Mouse (Mus musculus) ES-E14 (cell line): ENCODE results near the gene Pnrc2. TPM values are rescaled to one million over a fixed set of nuclear protein-coding genes. Genes with fewer than 3 reads are reported as not detected.

Source experiments
- DNase-seq: peaks from one replicate; pipeline ENCODE4 v3.0.0-alpha.2; 2013; ENCODE audit warnings: low read depth, low spot score
- H3K27ac ChIP-seq: 2 replicates; pipeline ENCODE4 v1.5.1; 2012; ENCODE audit warnings: low read depth, mild to moderate bottlenecking, low read length, moderate library complexity, mixed read lengths; ENCODE audit not compliant: poor library complexity, insufficient read depth, severe bottlenecking
- H3K36me3 ChIP-seq: 2 replicates; pipeline ENCODE4 v1.6.1; 2012; ENCODE audit warnings: mild to moderate bottlenecking, low read length, moderate library complexity, mixed read lengths; ENCODE audit not compliant: control insufficient read depth, poor library complexity, insufficient read depth, severe bottlenecking
- H3K4me1 ChIP-seq, 2 experiments: fragments of 150-350 bp in 1 of 2; sonication (generic) in 1 of 2; 2 replicates each; pipeline ENCODE4 v1.6.1; 2012; ENCODE audit warnings: low read length in 2 of 2, mild to moderate bottlenecking in 1 of 2, mixed read lengths in 1 of 2; ENCODE audit not compliant: control insufficient read depth in 2 of 2, insufficient read depth in 2 of 2, poor library complexity in 1 of 2
- H3K4me3 ChIP-seq, 2 experiments: fragments of 150-350 bp in 1 of 2; sonication (generic) in 1 of 2; 2 replicates each; pipeline ENCODE4 v1.5.1; 2012; ENCODE audit warnings: low read length in 2 of 2, low read depth in 1 of 2, mild to moderate bottlenecking in 1 of 2, mixed read lengths in 1 of 2; ENCODE audit not compliant: insufficient read depth in 1 of 2, poor library complexity in 1 of 2, severe bottlenecking in 1 of 2
- H3K9ac ChIP-seq: 2 replicates; pipeline ENCODE4 v1.6.1; 2012; ENCODE audit warnings: low read depth, mild to moderate bottlenecking, low read length, mixed read lengths; ENCODE audit not compliant: poor library complexity, insufficient read depth, severe bottlenecking
- H3K9me3 ChIP-seq: fragments of 150-350 bp; sonication (generic); 2 replicates; pipeline ENCODE4 v1.6.1; 2012; ENCODE audit warnings: low read depth, mild to moderate bottlenecking, low read length; ENCODE audit not compliant: control insufficient read depth, insufficient read depth
- CHD2 ChIP-seq: IDR thresholded peaks from 2 replicates; pipeline ENCODE4 v1.6.1; 2014; ENCODE audit warnings: mild to moderate bottlenecking, low read depth, low read length, inconsistent platforms
- HCFC1 ChIP-seq: IDR thresholded peaks from 2 replicates; pipeline ENCODE4 v1.6.1; 2012; ENCODE audit warnings: low read length, inconsistent platforms, borderline replicate concordance; ENCODE audit not compliant: insufficient read depth
- MAFK ChIP-seq: IDR thresholded peaks from 2 replicates; pipeline ENCODE4 v1.6.1; 2014; ENCODE audit warnings: mild to moderate bottlenecking, low read depth, low read length, inconsistent platforms; ENCODE audit not compliant: insufficient read depth
- ZC3H11A ChIP-seq: IDR thresholded peaks from 2 replicates; pipeline ENCODE4 v1.6.1; 2012; ENCODE audit warnings: low read depth, mild to moderate bottlenecking, inconsistent platforms, low read length, borderline replicate concordance
- ZNF384 ChIP-seq: IDR thresholded peaks from 2 replicates; pipeline ENCODE4 v1.6.1; 2012; ENCODE audit warnings: low read depth, low read length, inconsistent platforms
- in situ Hi-C, 2 experiments: fragments of 600-800 bp; cut with MboI; formaldehyde crosslinking; loops; one replicate each; pipeline ENCODE4 v1.15.1; 2025; ENCODE audit warnings: low sequenced_read_pairs in 2 of 2, inconsistent platforms in 1 of 2; ENCODE audit not compliant: unreplicated experiment in 2 of 2
- total RNA-seq: library from RNA; depleted of rRNA; stranded (reverse); fragments of 300-350 nt; gene quantifications from 2 replicates; pipeline ENCODE4 v1.2.3, GENCODE M21; 2012

Gene Pnrc2
- total RNA-seq, 1 experiment = 35.4 TPM

DNA sequence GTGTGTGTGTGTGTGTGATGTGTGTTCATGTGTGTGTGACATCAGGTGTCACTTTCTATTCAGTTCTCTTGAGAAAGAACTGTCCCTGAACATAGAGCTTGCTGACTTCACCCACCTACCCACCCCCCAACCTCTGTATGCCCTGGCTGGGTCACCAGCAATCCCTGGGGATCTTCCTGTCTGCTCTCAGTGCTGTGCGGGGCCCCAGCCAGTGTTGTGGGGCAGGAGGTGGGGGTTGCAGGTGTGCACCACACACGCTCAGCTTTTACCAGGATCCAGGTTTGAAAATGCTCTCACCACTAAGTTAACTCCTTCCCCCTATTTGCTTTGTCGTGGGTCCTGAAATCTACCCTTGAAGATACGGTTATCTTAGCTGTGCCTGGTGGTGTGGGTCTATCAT, 12.5 kb upstream of the Pnrc2 start:
- DNase-seq = no peak
- no peak overlapping the region for H3K9ac ChIP-seq
- no peak overlapping the region for H3K4me3 ChIP-seq
- in situ Hi-C loops = no loop called here
- no peak overlapping the region for H3K27ac ChIP-seq
- H3K36me3 ChIP-seq = no peaks in the 10 kb centered on the region
- H3K4me1 ChIP-seq = peaks cover 6 to 18% of the 10 kb centered on the region in 2 experiments; a peak in 3 of 4 replicates
- H3K9me3 ChIP-seq = no peaks in the 10 kb centered on the region
- TF ChIP-seq MAFK (no peak), CHD2 (no peak), ZC3H11A (no peak), ZNF384 (no peak), HCFC1 (no peak)

DNA sequence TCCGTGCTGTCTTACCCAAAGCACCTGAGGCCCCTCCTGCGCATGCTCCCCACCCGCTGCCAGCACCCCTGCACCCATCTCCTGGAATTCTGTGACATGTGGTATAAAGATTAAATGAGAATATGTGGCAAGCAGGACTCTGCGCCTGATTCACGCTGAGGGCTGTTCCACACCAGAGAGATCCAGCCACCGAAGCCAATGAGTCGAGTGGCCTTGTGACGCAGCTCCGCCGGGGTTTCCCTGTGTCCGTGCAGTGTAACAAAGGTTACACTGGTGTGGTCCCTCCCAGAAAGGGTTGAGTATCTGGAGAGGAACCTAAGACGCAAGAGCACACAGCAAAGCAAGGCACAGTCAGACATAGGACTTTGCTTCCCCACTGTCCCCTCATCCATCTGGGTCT, 12.0 kb upstream of the Pnrc2 start:
- Histone ChIP-seq H3K36me3 (no peaks in the 10 kb centered on the region), H3K4me1 (peaks cover 6 to 18% of the 10 kb centered on the region in 2 experiments; a peak in 3 of 4 replicates), H3K27ac (no peak overlapping the region), H3K9me3 (no peaks in the 10 kb centered on the region), H3K9ac (no peak overlapping the region), H3K4me3 (no peak overlapping the region)
- in situ Hi-C loops = no loop called here
- no peak for DNase-seq
- TF ChIP-seq ZNF384 (no peak), ZC3H11A (no peak), MAFK (no peak), HCFC1 (no peak), CHD2 (no peak)

DNA sequence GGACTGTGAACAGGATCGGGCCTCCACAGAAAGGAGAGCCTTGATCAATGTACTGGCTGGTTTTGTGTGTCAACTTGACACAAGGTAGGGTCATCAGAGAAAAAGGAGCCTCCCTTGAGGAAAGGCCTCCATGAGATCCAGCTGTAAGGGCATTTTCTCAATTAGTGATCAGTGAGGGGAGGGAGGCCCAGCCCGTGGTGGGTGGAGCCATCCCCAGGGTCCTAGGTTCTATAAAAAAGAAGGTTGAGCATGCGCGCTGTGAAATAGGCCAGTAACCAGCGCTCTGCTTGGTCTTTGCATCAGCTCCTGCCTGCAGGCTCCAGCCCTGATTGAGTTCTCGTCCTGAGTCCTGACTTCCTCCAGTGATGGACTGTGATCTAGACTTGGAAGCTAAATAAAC, 10.9 kb upstream of the Pnrc2 start:
- TF ChIP-seq HCFC1 = no peak
- no peak for TF ChIP-seq CHD2
- TF ChIP-seq ZC3H11A = no peak
- no peak for TF ChIP-seq MAFK
- no peak for TF ChIP-seq ZNF384
- Histone ChIP-seq H3K36me3 (no peaks in the 10 kb centered on the region), H3K9me3 (no peaks in the 10 kb centered on the region), H3K9ac (no peak overlapping the region), H3K27ac (no peak overlapping the region), H3K4me1 (peaks cover 6 to 18% of the 10 kb centered on the region in 2 experiments; a peak in 3 of 4 replicates), H3K4me3 (no peak overlapping the region)
- in situ Hi-C loops = no loop called here
- DNase-seq = no peak

DNA sequence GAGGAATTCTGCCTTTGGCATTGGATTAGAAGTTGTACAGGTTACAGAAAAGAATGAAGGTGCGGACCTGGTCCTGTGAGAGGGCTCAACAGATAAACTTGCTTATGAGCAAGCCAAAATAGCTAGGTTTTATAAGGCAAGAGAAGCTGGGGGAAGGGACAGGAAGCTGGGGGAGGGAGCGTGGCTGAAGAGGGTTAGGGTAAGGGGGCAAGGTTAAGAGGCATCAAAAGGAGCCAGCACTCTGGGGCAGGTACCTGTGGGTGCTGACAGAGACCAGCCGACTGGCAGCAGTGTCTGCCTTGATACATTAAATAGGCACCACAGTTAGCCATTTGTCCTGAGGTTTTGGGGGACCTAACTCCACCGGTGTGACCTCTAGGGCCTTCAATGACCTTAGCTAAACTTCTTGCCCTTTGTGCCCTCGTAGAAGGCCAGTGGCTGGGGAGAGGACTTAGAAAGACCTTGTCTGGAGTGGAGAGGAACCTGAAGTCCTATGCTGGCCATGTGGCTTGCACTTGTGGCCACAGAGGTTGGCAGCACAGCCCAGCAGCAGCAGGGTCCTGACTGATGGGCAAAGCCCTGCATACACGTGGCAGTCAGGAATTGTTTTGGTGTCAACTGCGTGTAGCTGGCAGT, 10.3 kb upstream of the Pnrc2 start:
- H3K9ac ChIP-seq = no peak overlapping the region
- H3K36me3 ChIP-seq = no peaks in the 10 kb centered on the region
- no peaks in the 10 kb centered on the region for H3K9me3 ChIP-seq
- H3K4me3 ChIP-seq = no peak overlapping the region
- in situ Hi-C loops = no loop called here
- no peak for TF ChIP-seq ZC3H11A
- DNase-seq = no peak
- H3K4me1 ChIP-seq = peaks cover 6 to 18% of the 10 kb centered on the region in 2 experiments; a peak in 3 of 4 replicates
- no peak overlapping the region for H3K27ac ChIP-seq

DNA sequence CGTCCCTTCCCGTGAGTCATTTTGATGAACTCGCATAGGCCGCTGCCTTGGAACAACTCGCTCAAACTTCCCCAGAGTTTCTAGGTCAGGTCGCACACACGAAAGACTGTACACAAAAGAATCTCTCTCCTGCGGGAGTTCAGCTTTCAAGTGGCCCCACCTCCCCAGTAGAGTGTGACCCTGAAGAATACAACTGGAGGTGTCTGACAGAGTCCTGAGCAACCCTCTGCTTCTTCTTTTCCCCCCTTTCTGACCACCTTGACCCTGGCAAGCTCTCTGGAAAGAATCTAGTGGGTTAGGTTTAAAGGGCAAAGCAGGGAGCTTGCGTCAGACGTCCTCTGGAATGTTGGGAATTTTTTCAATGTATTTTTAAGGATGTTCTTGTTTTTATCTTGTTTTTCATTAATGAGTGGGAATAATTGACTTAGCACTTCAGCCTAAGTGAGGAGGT, 9.8 kb upstream of the Pnrc2 start:
- no peak overlapping the region for H3K9ac ChIP-seq
- in situ Hi-C loops = no loop called here
- no peak overlapping the region for H3K4me3 ChIP-seq
- H3K9me3 ChIP-seq = no peaks in the 10 kb centered on the region
- no peaks in the 10 kb centered on the region for H3K36me3 ChIP-seq
- H3K4me1 ChIP-seq = peaks cover 6 to 15% of the 10 kb centered on the region in 2 experiments; a peak in 2 of 4 replicates
- no peak overlapping the region for H3K27ac ChIP-seq
- TF ChIP-seq MAFK = no peak
- no peak for TF ChIP-seq HCFC1
- no peak for TF ChIP-seq ZC3H11A
- no peak for TF ChIP-seq ZNF384
- no peak for TF ChIP-seq CHD2
- no peak for DNase-seq
